Mouse (Mus musculus): ENCODE results near the gene Cped1. TPM values are rescaled to one million over a fixed set of nuclear protein-coding genes. Genes with fewer than 3 reads are reported as not detected.

The Cped1 gene
- polyA plus RNA-seq, 1 experiment from 2014 or later, result 30.3 TPM

- ATAC-seq (ENCODE audit: insufficient number of reproducible peaks, low FRiP score, low TSS enrichment, low read depth), result no peak
- Histone ChIP-seq H3K4me1 (0 out of 2 replicates have a peak, but pooled peaks cover 4% of the 10 kb centered on the region), H3K36me3 (no peaks in the 10 kb centered on the region), H3K27me3 (no peaks in the 10 kb centered on the region), H3K4me3 (replicated peaks) (no peak overlapping the region), H3K4me2 (replicated peaks) (no peak overlapping the region), H3K27ac (replicated peaks) (no peak overlapping the region), H3K9ac (no peak overlapping the region), H3K9me3 (replicated peaks) (no peaks in the 10 kb centered on the region)
- WGBS, result 57% methylated on average over 5 of the region's 5 CpGs
Observed at GRCm38 (mm10) chr6:22012501-22012900, 26.8 kb downstream of the Cped1 start.

DNA sequence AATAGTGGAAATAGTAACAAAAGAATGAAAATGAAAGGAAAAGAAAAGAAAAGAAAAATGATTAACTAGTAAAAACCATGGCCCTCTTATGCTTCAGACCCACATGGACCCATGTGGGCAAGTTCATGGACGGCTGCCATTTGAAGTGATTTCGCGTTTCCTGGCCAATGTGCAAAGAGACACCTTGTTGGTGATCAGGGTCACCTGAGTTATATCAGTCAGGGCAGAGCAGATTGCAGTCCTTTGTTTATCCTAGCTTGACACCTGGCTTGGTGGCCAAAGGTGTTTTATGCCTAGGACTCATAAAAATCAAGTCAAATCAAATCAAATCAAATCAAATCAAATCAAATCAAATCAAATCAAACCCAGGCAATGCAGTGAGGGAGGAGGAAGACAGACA is 27.7 kb downstream of the Cped1 start:
- Histone ChIP-seq H3K4me2 (replicated peaks) (no peak overlapping the region), H3K36me3 (no peaks in the 10 kb centered on the region), H3K4me1 (0 out of 2 replicates have a peak, but pooled peaks cover 4% of the 10 kb centered on the region), H3K9me3 (replicated peaks) (no peaks in the 10 kb centered on the region), H3K27me3 (no peaks in the 10 kb centered on the region), H3K9ac (no peak overlapping the region), H3K27ac (replicated peaks) (no peak overlapping the region), H3K4me3 (replicated peaks) (no peak overlapping the region)
- WGBS, result 93% methylated on average over 3 of the region's 3 CpGs
- ATAC-seq (ENCODE audit: insufficient number of reproducible peaks, low FRiP score, low TSS enrichment, low read depth), result no peak

DNA sequence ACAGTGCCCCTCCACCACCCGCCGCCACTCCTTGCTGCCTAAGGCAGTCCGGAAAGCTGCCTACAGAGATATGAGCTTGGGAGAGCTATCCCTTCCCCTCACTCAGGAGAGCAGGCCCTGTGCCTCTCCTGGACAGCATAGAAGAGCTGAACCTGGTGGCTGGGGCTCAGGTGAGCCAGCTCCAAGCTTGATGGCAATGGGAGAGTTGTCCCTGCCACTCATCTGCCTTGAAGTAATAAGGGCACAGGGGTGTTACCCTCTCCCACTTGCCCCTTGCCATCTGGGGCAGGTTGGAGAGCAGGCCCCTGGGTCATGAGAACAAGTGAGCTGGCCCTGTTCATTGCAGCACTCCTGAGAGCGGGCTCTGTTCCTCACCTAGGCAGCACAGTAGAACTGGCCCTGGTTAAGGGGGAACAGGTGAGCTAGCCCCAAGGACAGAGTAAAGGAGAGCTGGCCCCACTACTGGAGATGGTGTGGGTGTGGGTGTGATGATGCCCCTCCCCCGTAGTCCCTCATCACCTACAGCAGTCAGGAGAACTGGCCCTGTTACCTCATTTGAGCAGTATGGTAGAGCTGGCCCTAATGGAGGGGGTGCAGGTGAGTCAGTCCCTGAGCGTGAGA is 28.7 kb downstream of the Cped1 start:
- 93% methylated on average over 6 of the region's 6 CpGs for whole genome bisulfite sequencing
- H3K27me3 ChIP-seq, result no peaks in the 10 kb centered on the region
- ATAC-seq (ENCODE audit: insufficient number of reproducible peaks, low FRiP score, low TSS enrichment, low read depth), result no peak

DNA sequence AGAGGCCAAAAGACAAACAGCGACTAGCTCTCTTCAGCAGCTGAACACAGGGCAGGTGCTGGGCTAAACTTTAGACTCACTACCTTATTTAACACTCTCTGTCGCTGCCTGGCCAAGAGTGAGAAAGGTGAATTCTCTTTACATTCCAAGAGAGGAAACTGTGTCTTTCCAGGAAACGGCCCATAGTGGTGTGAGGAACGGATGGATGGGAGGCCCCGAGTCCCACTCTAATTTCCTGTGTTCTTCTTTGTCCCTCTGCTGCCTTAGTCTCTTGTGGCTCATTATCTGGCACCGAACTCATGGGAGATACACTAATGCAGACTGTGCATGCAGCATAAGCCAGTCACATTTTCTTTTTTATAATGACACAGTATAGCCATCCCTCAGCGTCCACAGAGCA is 31.9 kb downstream of the Cped1 start:
- Histone ChIP-seq H3K9me3 (replicated peaks) (no peaks in the 10 kb centered on the region), H3K9ac (no peak overlapping the region), H3K4me3 (replicated peaks) (no peak overlapping the region), H3K36me3 (no peaks in the 10 kb centered on the region), H3K4me2 (replicated peaks) (no peak overlapping the region), H3K4me1 (peaks cover 16% of the 10 kb centered on the region), H3K27ac (replicated peaks) (no peak overlapping the region), H3K27me3 (no peaks in the 10 kb centered on the region)
- ATAC-seq (ENCODE audit: insufficient number of reproducible peaks, low FRiP score, low TSS enrichment, low read depth), result no peak
- 58% methylated on average over 7 of the region's 7 CpGs for WGBS

More for the DNA sequence above, 28.7 kb downstream of the Cped1 start:
- peaks cover 11% of the 10 kb centered on the region; the same call in 1 of the 2 replicates for H3K4me1 ChIP-seq
- H3K9ac ChIP-seq, result no peak overlapping the region
- no peak overlapping the region for H3K4me2 ChIP-seq (replicated peaks)
- no peaks in the 10 kb centered on the region for H3K36me3 ChIP-seq
- no peaks in the 10 kb centered on the region for H3K9me3 ChIP-seq (replicated peaks)
- H3K27ac ChIP-seq (replicated peaks), result no peak overlapping the region
- no peak overlapping the region for H3K4me3 ChIP-seq (replicated peaks)

DNA sequence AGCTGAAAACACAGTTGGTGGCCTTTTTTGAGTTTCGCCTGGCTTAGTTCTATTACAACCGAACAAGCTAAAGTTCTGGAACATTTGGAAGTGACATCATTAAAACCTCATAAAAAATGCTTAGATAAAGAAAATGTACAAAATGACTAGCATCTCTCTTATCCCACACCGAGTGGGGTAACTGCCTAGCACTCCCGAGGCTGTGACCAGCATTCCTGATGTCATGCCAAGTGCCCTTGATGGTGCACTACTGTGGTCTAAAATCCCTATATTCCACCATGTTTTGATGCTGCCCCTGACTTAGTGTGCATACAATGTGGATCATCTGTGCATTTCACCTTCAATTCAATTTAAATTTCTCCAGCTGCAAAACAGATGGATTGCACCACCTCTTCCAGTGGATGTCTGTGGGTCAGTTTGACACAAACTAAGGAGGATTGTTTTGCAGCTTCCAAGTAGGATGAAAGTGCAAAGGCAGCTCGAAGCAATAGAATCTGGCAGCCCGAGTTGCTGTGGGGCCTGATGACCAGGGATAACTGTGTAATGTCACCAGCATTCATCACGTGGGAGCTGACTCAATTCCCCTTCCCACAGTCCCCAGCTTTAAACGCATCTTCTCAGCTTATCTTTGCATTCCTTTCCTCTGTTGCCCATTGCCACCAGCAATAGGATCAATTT is 33.2 kb downstream of the Cped1 start:
- 37% methylated on average over 8 of the region's 8 CpGs for WGBS
- ATAC-seq (ENCODE audit: insufficient number of reproducible peaks, low FRiP score, low TSS enrichment, low read depth), result no peak
- Histone ChIP-seq H3K9ac (no peak overlapping the region), H3K36me3 (no peaks in the 10 kb centered on the region), H3K4me2 (replicated peaks) (no peak overlapping the region), H3K27ac (replicated peaks) (peak overlapping the region; percentile 48), H3K9me3 (replicated peaks) (no peaks in the 10 kb centered on the region), H3K27me3 (no peaks in the 10 kb centered on the region), H3K4me3 (replicated peaks) (no peak overlapping the region), H3K4me1 (peaks cover 16% of the 10 kb centered on the region)

DNA sequence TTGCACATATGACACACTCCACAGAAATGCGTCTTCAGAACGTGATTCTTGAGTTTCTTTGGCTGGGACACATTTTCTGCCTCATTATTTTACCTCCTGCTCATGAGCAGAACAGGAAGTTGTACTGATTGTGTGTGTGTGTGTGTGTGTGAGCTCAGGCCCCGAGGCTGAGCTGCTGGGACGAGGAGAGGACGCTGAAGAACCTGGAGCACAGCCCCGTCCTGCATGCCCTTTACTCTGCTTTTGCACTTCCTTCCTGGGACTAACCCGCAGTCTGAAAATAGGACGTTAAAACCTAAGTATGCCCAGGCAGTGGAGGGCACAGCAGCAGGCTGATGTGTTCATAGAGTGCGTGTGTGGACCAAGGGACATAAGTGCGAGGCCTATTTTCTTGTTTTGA is 33.9 kb downstream of the Cped1 start:
- 27% methylated on average over 10 of the region's 10 CpGs for whole genome bisulfite sequencing
- Histone ChIP-seq H3K4me1 (peaks cover 21% of the 10 kb centered on the region), H3K27ac (replicated peaks) (peak overlapping the region; percentile 48), H3K9me3 (replicated peaks) (no peaks in the 10 kb centered on the region), H3K36me3 (no peaks in the 10 kb centered on the region), H3K4me3 (replicated peaks) (no peak overlapping the region), H3K4me2 (replicated peaks) (no peak overlapping the region), H3K27me3 (no peaks in the 10 kb centered on the region), H3K9ac (no peak overlapping the region)
- no peak for ATAC-seq (ENCODE audit: insufficient number of reproducible peaks, low FRiP score, low TSS enrichment, low read depth)

DNA sequence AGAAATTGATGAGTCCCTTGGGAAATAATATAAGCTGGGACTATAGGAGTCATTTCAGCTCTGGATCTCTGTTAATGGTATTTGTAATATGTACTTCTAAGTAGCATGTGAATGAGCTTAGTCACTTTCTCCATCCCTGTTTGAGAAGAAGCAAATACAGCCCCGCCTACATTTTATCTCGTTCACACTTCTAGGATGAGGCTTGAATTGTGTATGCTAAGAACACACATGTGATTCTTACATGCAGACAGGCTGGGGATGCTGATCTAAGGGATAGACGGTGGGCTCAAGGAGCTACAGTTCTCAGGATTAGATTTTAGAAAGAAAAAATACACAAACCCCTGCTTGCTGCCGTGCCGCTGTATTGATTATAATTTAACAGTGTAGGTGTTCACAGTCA is 35.0 kb downstream of the Cped1 start:
- no peaks in the 10 kb centered on the region for H3K9me3 ChIP-seq (replicated peaks)
- H3K36me3 ChIP-seq, result no peaks in the 10 kb centered on the region
- H3K27me3 ChIP-seq, result no peaks in the 10 kb centered on the region
- H3K9ac ChIP-seq, result no peak overlapping the region
- H3K4me3 ChIP-seq (replicated peaks), result no peak overlapping the region
- H3K4me2 ChIP-seq (replicated peaks), result no peak overlapping the region
- no peak for ATAC-seq (ENCODE audit: insufficient number of reproducible peaks, low FRiP score, low TSS enrichment, low read depth)
- peaks cover 26% of the 10 kb centered on the region for H3K4me1 ChIP-seq
- no peak overlapping the region for H3K27ac ChIP-seq (replicated peaks)
- 71% methylated on average over 5 of the region's 5 CpGs for WGBS

- Histone ChIP-seq H3K27me3 (no peaks in the 10 kb centered on the region), H3K9ac (no peak overlapping the region), H3K36me3 (no peaks in the 10 kb centered on the region), H3K4me2 (replicated peaks) (no peak overlapping the region), H3K27ac (replicated peaks) (no peak overlapping the region), H3K4me3 (replicated peaks) (no peak overlapping the region), H3K4me1 (peaks cover 28% of the 10 kb centered on the region), H3K9me3 (replicated peaks) (no peaks in the 10 kb centered on the region)
- WGBS, result 76% methylated on average over 3 of the region's 3 CpGs
- no peak for ATAC-seq (ENCODE audit: insufficient number of reproducible peaks, low FRiP score, low TSS enrichment, low read depth)
Observed at GRCm38 (mm10) chr6:22021315-22021714, 35.6 kb downstream of the Cped1 start.

DNA sequence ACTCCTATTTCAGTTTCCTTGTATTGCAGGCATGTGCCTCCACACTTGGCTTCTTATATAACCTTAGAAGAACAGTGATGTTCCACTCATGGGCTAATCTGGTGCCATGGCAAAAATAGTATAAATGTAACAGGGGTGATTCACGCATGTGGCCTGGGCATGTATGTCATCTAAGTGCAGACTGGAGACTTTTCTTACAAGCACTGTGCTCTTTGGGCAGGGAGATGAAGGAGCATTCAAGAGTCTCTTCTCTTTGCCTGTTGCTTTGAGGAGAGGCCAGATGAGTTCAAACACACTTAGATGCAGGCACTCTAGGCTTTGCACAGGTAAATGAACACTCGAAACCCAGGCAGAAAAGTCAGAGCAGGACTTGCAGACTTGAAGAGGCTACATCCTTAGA is 38.5 kb downstream of the Cped1 start:
- H3K4me2 ChIP-seq (replicated peaks), result no peak overlapping the region
- peak overlapping the region; percentile 58 for H3K27ac ChIP-seq (replicated peaks)
- ATAC-seq (ENCODE audit: insufficient number of reproducible peaks, low FRiP score, low TSS enrichment, low read depth), result no peak
- no peaks in the 10 kb centered on the region for H3K9me3 ChIP-seq (replicated peaks)
- H3K9ac ChIP-seq, result no peak overlapping the region
- H3K27me3 ChIP-seq, result no peaks in the 10 kb centered on the region
- WGBS, result 78% methylated on average over 2 of the region's 2 CpGs
- no peak overlapping the region for H3K4me3 ChIP-seq (replicated peaks)
- H3K36me3 ChIP-seq, result no peaks in the 10 kb centered on the region
- peaks cover 23% of the 10 kb centered on the region for H3K4me1 ChIP-seq

DNA sequence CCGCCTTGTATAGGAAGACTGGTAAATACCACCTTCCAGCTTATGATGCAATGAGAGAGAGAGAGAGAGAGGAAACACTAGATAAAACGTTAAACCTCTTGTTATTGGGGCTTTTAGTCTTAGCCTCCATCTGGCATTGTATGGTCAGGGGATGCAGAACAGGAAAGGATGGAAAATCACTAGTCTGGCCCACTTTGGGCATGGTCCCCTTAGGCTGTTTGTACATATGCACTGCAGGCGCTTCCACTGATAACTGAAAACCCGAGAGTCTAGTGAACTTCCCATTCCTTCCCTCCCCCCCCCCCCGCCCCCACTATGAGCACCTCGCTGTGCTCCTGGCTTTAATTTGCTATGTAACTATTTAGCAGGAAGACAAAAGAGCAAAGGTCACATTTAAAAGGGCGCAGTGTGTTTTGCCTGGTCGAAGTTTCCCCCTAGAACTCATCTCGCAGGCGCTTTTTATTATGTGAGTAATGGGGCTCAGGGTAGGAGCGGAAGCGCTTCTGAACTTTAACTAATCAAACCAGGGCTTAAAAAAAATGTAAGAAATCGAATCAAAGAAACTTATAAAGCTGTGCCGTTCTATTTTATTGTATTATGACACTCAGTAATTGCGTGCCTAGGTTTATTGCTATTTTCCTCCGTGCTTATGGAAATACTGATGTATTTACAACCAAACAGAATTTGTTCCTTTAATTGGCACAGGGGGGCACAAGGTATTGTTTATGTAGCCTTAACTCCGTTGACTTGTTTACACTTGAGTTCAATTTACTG is 40.1 kb downstream of the Cped1 start:
- no peaks in the 10 kb centered on the region for H3K36me3 ChIP-seq
- ATAC-seq (ENCODE audit: insufficient number of reproducible peaks, low FRiP score, low TSS enrichment, low read depth), result peak; percentile 29; the same call in 1 of the 2 replicates
- no peak overlapping the region for H3K9ac ChIP-seq
- H3K9me3 ChIP-seq (replicated peaks), result no peaks in the 10 kb centered on the region
- H3K27ac ChIP-seq (replicated peaks), result peak overlapping the region; percentile 87
- H3K4me2 ChIP-seq (replicated peaks), result peak overlapping the region; percentile 41
- peaks cover 12% of the 10 kb centered on the region for H3K4me1 ChIP-seq
- 5% methylated on average over 17 of the region's 17 CpGs for WGBS
- H3K27me3 ChIP-seq, result no peaks in the 10 kb centered on the region
- H3K4me3 ChIP-seq (replicated peaks), result peak overlapping the region; percentile 28

- WGBS, result 11% methylated on average over 4 of the region's 4 CpGs
- H3K36me3 ChIP-seq, result no peaks in the 10 kb centered on the region
- peak overlapping the region; percentile 87 for H3K27ac ChIP-seq (replicated peaks)
- H3K9ac ChIP-seq, result no peak overlapping the region
- no peaks in the 10 kb centered on the region for H3K9me3 ChIP-seq (replicated peaks)
- peak overlapping the region; percentile 28 for H3K4me3 ChIP-seq (replicated peaks)
- peaks cover 12% of the 10 kb centered on the region for H3K4me1 ChIP-seq
- H3K4me2 ChIP-seq (replicated peaks), result peak overlapping the region; percentile 41
- H3K27me3 ChIP-seq, result no peaks in the 10 kb centered on the region
- ATAC-seq (ENCODE audit: insufficient number of reproducible peaks, low FRiP score, low TSS enrichment, low read depth), result no peak
Observed at GRCm38 (mm10) chr6:22026358-22026673, 40.6 kb downstream of the Cped1 start.

Measured in embryonic facial prominence, embryonic 15.5 days (tissue).